Mouse (Mus musculus): ENCODE data around the gene Gm5431. TPM values are rescaled to one million over a fixed set of nuclear protein-coding genes. Genes with fewer than 3 reads are reported as not detected.
A peak's percentile ranks its signal among the peaks of the same experiment; 100 is the strongest.
"Not testable (repeated sequence)": the region's sequence is repeated elsewhere in the genome, so short reads cannot be mapped to it uniquely, and the experiment has no call there.

Gene Gm5431
- polyA plus RNA-seq, 2 experiments = 0.16 to 0.22 TPM

DNA sequence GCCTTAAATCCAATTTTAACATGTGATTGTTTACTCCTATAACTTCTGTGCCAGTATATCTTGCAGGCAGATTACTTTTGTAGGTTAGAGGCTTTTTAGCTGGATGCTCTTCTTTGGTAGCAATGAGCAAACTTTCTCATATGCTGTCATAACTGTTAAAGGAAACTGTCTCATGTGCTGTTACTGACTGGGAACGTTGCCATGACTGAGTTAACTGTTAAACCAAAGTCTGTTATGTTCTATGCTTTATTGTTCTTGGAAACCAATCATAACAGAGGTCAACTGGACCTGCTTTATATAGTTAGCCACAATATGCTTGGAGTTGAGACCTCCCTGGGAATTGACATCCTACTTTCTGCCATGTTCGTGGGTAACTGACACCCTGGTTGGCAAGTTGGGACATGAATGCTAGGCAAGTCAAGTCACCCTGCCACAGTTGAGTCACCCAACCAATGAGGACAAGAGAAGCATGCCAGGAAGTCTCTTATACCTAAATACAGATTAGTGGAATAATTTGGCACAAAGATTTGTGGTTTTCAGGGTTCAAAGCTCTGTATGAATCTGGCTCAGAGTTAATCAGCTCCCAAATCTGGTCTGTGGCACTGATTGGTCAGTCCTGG is 3.1 kb downstream of the Gm5431 start:
- Histone ChIP-seq H3K4me2 (replicated peaks; ENCODE audit: low read depth, low read length, severe bottlenecking) (no peak overlapping the region), H3K27ac (replicated peaks; ENCODE audit: low read depth, low read length) (no peak overlapping the region), H3K27me3 (ENCODE audit: control insufficient read depth, insufficient read depth, low read length) (no peaks in the 10 kb centered on the region), H3K9me3 (ENCODE audit: control insufficient read depth, low read length) (no peaks in the 10 kb centered on the region), H3K4me1 (ENCODE audit: control insufficient read depth, insufficient read depth, low read length) (no peaks in the 10 kb centered on the region), H3K4me3 (replicated peaks; ENCODE audit: low read length) (no peak overlapping the region), H3K9ac (ENCODE audit: low read depth, low read length, severe bottlenecking) (no peak overlapping the region), H3K36me3 (ENCODE audit: control insufficient read depth, insufficient read depth, low read length) (no peaks in the 10 kb centered on the region)
- DNase-seq (ENCODE audit: low spot score) (no peak), ATAC-seq (ENCODE audit: low FRiP score, low read depth) (no peak)
- 62% methylated on average over 2 of the region's 2 CpGs for WGBS
- TF ChIP-seq POLR2A (IDR thresholded peaks at IDR 0.05; ENCODE audit: borderline replicate concordance, extremely low read depth, insufficient read depth, insufficient read length) = no peak

DNA sequence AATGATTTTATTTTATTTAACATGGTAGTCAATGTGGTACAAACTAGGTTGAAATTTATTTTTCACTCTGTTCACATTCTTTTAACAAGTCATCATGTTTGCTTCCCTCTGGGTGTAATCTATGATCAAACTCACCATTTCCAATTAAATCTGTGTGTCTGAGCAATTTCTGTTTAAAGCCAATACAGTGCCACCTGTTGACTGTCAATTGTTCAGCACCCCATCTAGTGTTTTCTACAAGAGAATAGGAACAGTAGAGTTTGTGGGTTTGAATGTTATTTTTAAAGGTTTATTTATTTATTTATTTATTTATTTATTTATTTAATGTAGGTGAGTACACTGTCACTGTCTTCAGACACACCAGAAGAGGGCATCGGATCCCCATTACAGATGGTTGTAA is 25.3 kb downstream of the Gm5431 start:
- Histone ChIP-seq H3K9me3 (ENCODE audit: control insufficient read depth, low read length) (no peaks in the 10 kb centered on the region), H3K9ac (ENCODE audit: low read depth, low read length, severe bottlenecking) (no peak overlapping the region), H3K27me3 (ENCODE audit: control insufficient read depth, insufficient read depth, low read length) (no peaks in the 10 kb centered on the region), H3K27ac (replicated peaks; ENCODE audit: low read depth, low read length) (no peak overlapping the region), H3K4me3 (replicated peaks; ENCODE audit: low read length) (no peak overlapping the region), H3K36me3 (ENCODE audit: control insufficient read depth, insufficient read depth, low read length) (no peaks in the 10 kb centered on the region), H3K4me2 (replicated peaks; ENCODE audit: low read depth, low read length, severe bottlenecking) (no peak overlapping the region), H3K4me1 (ENCODE audit: control insufficient read depth, insufficient read depth, low read length) (no peaks in the 10 kb centered on the region)
- TF ChIP-seq POLR2A (IDR thresholded peaks at IDR 0.05; ENCODE audit: borderline replicate concordance, extremely low read depth, insufficient read depth, insufficient read length) = no peak
- WGBS = 96% methylated on average over 1 of the region's 1 CpGs
- ATAC-seq (ENCODE audit: low FRiP score, low read depth) = no peak
- DNase-seq (ENCODE audit: low spot score) = no peak

DNA sequence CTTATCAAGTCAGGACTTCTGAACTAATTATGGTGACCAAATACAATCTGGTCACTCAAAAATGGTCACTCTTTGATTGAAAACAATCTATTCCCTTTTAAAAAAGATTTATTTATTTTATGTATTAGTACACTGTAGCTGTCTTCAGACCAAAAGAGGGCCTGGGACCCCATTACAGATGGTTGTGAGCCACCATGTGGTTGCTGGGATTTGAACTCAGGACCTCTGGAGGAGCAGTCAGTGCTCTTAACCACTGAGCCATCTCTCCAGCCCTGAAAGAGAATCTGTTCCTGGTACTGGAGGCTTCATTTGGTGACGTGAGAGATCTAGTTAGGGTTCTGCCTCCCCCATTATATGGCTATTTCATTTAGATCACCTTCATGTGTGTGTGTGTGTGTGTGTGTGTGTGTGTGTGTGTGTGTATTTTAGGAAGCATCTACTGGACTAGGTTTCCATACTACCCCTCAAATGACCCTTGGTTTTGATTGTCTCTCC is 26.6 kb downstream of the Gm5431 start:
- not testable (repeated sequence) for H3K9me3 ChIP-seq (ENCODE audit: control insufficient read depth, low read length); DNase-seq (ENCODE audit: low spot score); H3K9ac ChIP-seq (ENCODE audit: low read depth, low read length, severe bottlenecking); H3K4me3 ChIP-seq (replicated peaks; ENCODE audit: low read length); ATAC-seq (ENCODE audit: low FRiP score, low read depth); H3K27me3 ChIP-seq (ENCODE audit: control insufficient read depth, insufficient read depth, low read length); H3K36me3 ChIP-seq (ENCODE audit: control insufficient read depth, insufficient read depth, low read length); H3K4me2 ChIP-seq (replicated peaks; ENCODE audit: low read depth, low read length, severe bottlenecking); H3K4me1 ChIP-seq (ENCODE audit: control insufficient read depth, insufficient read depth, low read length); H3K27ac ChIP-seq (replicated peaks; ENCODE audit: low read depth, low read length)
- 64% methylated on average over 1 of the region's 1 CpGs for WGBS

DNA sequence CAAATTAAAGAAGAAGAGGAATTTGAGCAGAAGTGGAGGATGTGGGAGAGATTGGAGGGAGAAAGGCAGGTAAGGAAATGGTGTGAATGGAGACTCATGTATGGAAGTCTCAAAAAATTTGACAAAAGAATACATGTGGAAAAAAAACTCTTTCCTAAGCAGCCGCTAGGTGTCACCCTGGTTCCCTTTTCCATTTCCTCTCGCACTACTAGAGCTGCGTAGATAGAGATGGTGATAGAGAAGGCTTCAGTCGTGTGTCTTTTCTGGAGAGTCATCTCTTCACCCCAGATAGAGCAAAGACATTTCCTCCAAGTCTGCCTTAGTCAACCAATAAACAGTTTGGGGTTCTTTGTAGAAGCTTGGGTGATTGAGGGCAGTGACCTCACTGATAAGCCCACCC is 27.5 kb downstream of the Gm5431 start:
- Histone ChIP-seq H3K4me1 (ENCODE audit: control insufficient read depth, insufficient read depth, low read length) (no peaks in the 10 kb centered on the region), H3K27me3 (ENCODE audit: control insufficient read depth, insufficient read depth, low read length) (no peaks in the 10 kb centered on the region), H3K27ac (replicated peaks; ENCODE audit: low read depth, low read length) (no peak overlapping the region), H3K4me3 (replicated peaks; ENCODE audit: low read length) (no peak overlapping the region), H3K9me3 (ENCODE audit: control insufficient read depth, low read length) (no peaks in the 10 kb centered on the region), H3K4me2 (replicated peaks; ENCODE audit: low read depth, low read length, severe bottlenecking) (no peak overlapping the region), H3K36me3 (ENCODE audit: control insufficient read depth, insufficient read depth, low read length) (no peaks in the 10 kb centered on the region), H3K9ac (ENCODE audit: low read depth, low read length, severe bottlenecking) (no peak overlapping the region)
- no peak; the same call in 1 of the 2 replicates for ATAC-seq (ENCODE audit: low FRiP score, low read depth)
- 0% methylated on average over 4 of the region's 4 CpGs for WGBS
- no peak for TF ChIP-seq POLR2A (IDR thresholded peaks at IDR 0.05; ENCODE audit: borderline replicate concordance, extremely low read depth, insufficient read depth, insufficient read length)
- DNase-seq (ENCODE audit: low spot score) = peak; percentile 81

DNA sequence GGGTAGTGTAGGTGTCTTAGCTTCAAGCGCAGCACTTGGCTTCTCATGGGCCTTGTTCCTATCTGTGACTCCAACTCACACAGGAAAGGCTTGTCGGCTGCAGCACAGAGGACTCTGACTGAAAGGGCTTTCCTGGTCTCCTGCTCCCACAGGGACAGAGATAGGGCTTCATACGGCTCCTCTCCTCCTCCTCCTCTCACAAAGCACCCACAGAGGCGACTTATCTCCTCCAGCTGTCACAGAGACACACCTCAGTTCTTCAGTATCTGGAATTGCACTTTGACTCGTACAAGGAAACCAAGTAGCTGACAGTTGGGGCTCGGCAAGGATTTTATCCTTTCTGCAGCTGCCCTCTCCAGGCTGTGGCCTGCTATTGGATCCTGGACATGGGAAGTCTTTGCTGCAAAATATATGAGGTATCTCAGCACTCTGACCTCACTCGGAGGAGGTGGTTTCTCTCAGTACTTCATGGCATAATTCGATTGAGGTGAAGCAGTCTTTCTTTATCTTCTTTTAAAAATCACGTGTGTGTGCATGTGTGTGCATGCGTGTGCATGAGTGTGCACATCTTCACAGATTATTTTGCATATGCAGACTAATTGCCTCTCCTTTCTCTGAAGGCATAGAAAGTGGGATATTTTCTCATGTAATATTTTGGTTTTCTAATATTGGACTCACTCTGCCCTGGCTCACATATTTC is 28.3 kb downstream of the Gm5431 start:
- WGBS = 63% methylated on average over 10 of the region's 10 CpGs
- ATAC-seq (ENCODE audit: low FRiP score, low read depth) (no peak), DNase-seq (ENCODE audit: low spot score) (no peak)
- Histone ChIP-seq H3K27ac (replicated peaks; ENCODE audit: low read depth, low read length) (no peak overlapping the region), H3K9me3 (ENCODE audit: control insufficient read depth, low read length) (no peaks in the 10 kb centered on the region), H3K4me3 (replicated peaks; ENCODE audit: low read length) (no peak overlapping the region), H3K4me2 (replicated peaks; ENCODE audit: low read depth, low read length, severe bottlenecking) (no peak overlapping the region), H3K36me3 (ENCODE audit: control insufficient read depth, insufficient read depth, low read length) (no peaks in the 10 kb centered on the region), H3K27me3 (ENCODE audit: control insufficient read depth, insufficient read depth, low read length) (no peaks in the 10 kb centered on the region), H3K9ac (ENCODE audit: low read depth, low read length, severe bottlenecking) (no peak overlapping the region), H3K4me1 (ENCODE audit: control insufficient read depth, insufficient read depth, low read length) (no peaks in the 10 kb centered on the region)
- TF ChIP-seq POLR2A (IDR thresholded peaks at IDR 0.05; ENCODE audit: borderline replicate concordance, extremely low read depth, insufficient read depth, insufficient read length) = no peak

Measured in limb, embryonic 14.5 days (tissue).